Mouse (Mus musculus) cortical plate, adult 2 months (tissue): Measurements from ENCODE around the gene Hes3.

ENCODE experiments used
- CTCF ChIP-seq: fragments of 200-500 bp; IDR thresholded peaks from 2 replicates; pipeline ENCODE4 v1.5.1; 2011; ENCODE audit warnings: mild to moderate bottlenecking, control low read depth, low read length; ENCODE audit not compliant: insufficient read depth; ENCODE audit errors: extremely low read depth
- POLR2A ChIP-seq: fragments of 200-500 bp; IDR thresholded peaks from 2 replicates; pipeline ENCODE4 v1.6.1; 2011; ENCODE audit warnings: mild to moderate bottlenecking, low read length, control low read depth; ENCODE audit not compliant: insufficient read depth; ENCODE audit errors: extremely low read depth

GRCm38 (mm10) chr4:152262187-152262586, 29.3 kb downstream of the Hes3 start:
- TF ChIP-seq POLR2A (no peak), CTCF (no peak)
